Mouse (Mus musculus) limb, embryonic 10.5 days (tissue): ENCODE results near the gene Rem1. TPM values are rescaled to one million over a fixed set of nuclear protein-coding genes. Genes with fewer than 3 reads are reported as not detected.

Experiments used
- polyA plus RNA-seq: library from polyadenylated mRNA; unstranded; fragments of >200 nt; fragmentation: Nextera tagmentation; extraction: Ambion mirVana; gene quantifications from 2 replicates; pipeline ENCODE4 v1.2.1, GENCODE M21; 2016

The Rem1 gene
- polyA plus RNA-seq, 1 experiment from 2014 or later, result 0.41 TPM

Other genes starting within 250 kb of the Rem1 start
- gene Sox12, start 228.9 kb upstream of the Rem1 start, polyA plus RNA-seq, result 9.9 and 11.8 TPM in 2 replicates
- 64.9 and 67.2 TPM in 2 replicates for gene Zcchc3, start 211.9 kb upstream of the Rem1 start, polyA plus RNA-seq
- 0.40 and 0.61 TPM in 2 replicates for gene 6820408C15Rik, start 211.4 kb upstream of the Rem1 start, polyA plus RNA-seq
- gene Defb23, start 162.3 kb upstream of the Rem1 start, polyA plus RNA-seq, result not detected in 2 replicates
- not detected in 2 replicates for gene Defb20, start 149.9 kb upstream of the Rem1 start, polyA plus RNA-seq
- not detected in 2 replicates for gene Defb22, start 136.8 kb upstream of the Rem1 start, polyA plus RNA-seq
- not detected in 2 replicates for gene Defb26, start 115.3 kb upstream of the Rem1 start, polyA plus RNA-seq
- not detected in 2 replicates for gene Defb28, start 108.7 kb upstream of the Rem1 start, polyA plus RNA-seq
- not detected in 2 replicates for gene Defb29, start 86.9 kb upstream of the Rem1 start, polyA plus RNA-seq
- gene Gm17416, start 57.6 kb upstream of the Rem1 start, polyA plus RNA-seq, result not detected in 2 replicates
- not detected in 2 replicates for gene Defb21, start 54.2 kb upstream of the Rem1 start, polyA plus RNA-seq
- gene Defb19, start 46.6 kb upstream of the Rem1 start, polyA plus RNA-seq, result not detected in 2 replicates
- not detected in 2 replicates for gene Defb45, start 27.6 kb upstream of the Rem1 start, polyA plus RNA-seq
- not detected in 2 replicates for gene Defb36, start 22.6 kb upstream of the Rem1 start, polyA plus RNA-seq
- not detected in 2 replicates for gene Defb25, start 3.9 kb upstream of the Rem1 start, polyA plus RNA-seq
- gene H13, start 42.5 kb downstream of the Rem1 start, polyA plus RNA-seq, result 104 and 118 TPM in 2 replicates
- gene Mcts2, start 60.1 kb downstream of the Rem1 start, polyA plus RNA-seq, result 38.0 and 43.9 TPM in 2 replicates
- gene Id1, start 109.3 kb downstream of the Rem1 start, polyA plus RNA-seq, result 132 and 178 TPM in 2 replicates
- gene Cox4i2, start 127.2 kb downstream of the Rem1 start, polyA plus RNA-seq, result 11.2 and 18.4 TPM in 2 replicates
- gene Bcl2l1, start 204.8 kb downstream of the Rem1 start, polyA plus RNA-seq, result 90.1 and 103 TPM in 2 replicates
- 141 and 147 TPM in 2 replicates for gene Tpx2, start 221.0 kb downstream of the Rem1 start, polyA plus RNA-seq